Mouse (Mus musculus) heart, adult 2 months (tissue): ENCODE data around the gene Gm20822. TPM values are rescaled to one million over a fixed set of nuclear protein-coding genes. Genes with fewer than 3 reads are reported as not detected.
"Not testable (repeated sequence)": the region's sequence is repeated elsewhere in the genome, so short reads cannot be mapped to it uniquely, and the experiment has no call there.

Experiments used
- DNase-seq, 2 experiments: peaks; one replicate each; pipeline ENCODE4 v3.0.0; 2021
- H3K27ac ChIP-seq: fragments of 200-600 bp; 2 replicates; pipeline ENCODE4 v1.8.1; 2022
- H3K27me3 ChIP-seq: fragments of 200-500 bp; 2 replicates; pipeline ENCODE4 v1.6.1; 2012; ENCODE audit warnings: mild to moderate bottlenecking, low read length, inconsistent platforms, mixed read lengths; ENCODE audit not compliant: control insufficient read depth, insufficient read depth
- H3K36me3 ChIP-seq: fragments of 200-500 bp; 2 replicates; pipeline ENCODE4 v1.6.1; 2012; ENCODE audit warnings: low read length, inconsistent platforms; ENCODE audit not compliant: control insufficient read depth, insufficient read depth
- H3K4me1 ChIP-seq: fragments of 200-500 bp; 2 replicates; pipeline ENCODE4 v1.6.1; 2011; ENCODE audit warnings: low read length; ENCODE audit not compliant: control insufficient read depth, insufficient read depth
- H3K4me3 ChIP-seq: fragments of 200-600 bp; 2 replicates; pipeline ENCODE4 v1.8.1; 2022
- H3K79me2 ChIP-seq: fragments of 200-500 bp; replicated peaks from 2 replicates; pipeline ENCODE4 v1.6.1; 2012; ENCODE audit warnings: mild to moderate bottlenecking, inconsistent platforms, low read length, moderate library complexity, mixed read lengths; ENCODE audit not compliant: control insufficient read depth, insufficient read depth
- H3K9ac ChIP-seq: fragments of 200-500 bp; 2 replicates; pipeline ENCODE4 v1.6.1; 2012; ENCODE audit warnings: low read depth, mild to moderate bottlenecking, control low read depth, inconsistent platforms, low read length, mixed read lengths
- WGBS: fragments of 180-500 bp; shearing (Covaris S2); methylation state at CpG from one replicate; pipeline ENCODE4 v1.1.7; 2018; 5-methylcytosine and 5-hydroxymethylcytosine counted together
- intact Hi-C: fragments of 180-260 bp; cut with DNase I; formaldehyde crosslinking; loops from one replicate; pipeline ENCODE4 v1.15.1; 2025
- long read RNA-seq: library from polyadenylated mRNA; stranded (forward); transcript quantifications from one replicate; pipeline ENCODE4 v2.0.0, GENCODE M21; 2021
- polyA plus RNA-seq: library from polyadenylated mRNA; depleted of rRNA; stranded (reverse); fragments of >200 nt; gene quantifications from 2 replicates; pipeline ENCODE4 v1.2.3, GENCODE M21; 2012; rRNA removed
- total RNA-seq, 2 experiments: library from RNA; stranded (reverse); gene quantifications; 2 replicates each; pipeline ENCODE4 v1.2.3; 2021

The Gm20822 gene
- total RNA-seq (not detected), polyA plus RNA-seq (not detected in 2 replicates)
- long read RNA-seq: 0 reads

DNA sequence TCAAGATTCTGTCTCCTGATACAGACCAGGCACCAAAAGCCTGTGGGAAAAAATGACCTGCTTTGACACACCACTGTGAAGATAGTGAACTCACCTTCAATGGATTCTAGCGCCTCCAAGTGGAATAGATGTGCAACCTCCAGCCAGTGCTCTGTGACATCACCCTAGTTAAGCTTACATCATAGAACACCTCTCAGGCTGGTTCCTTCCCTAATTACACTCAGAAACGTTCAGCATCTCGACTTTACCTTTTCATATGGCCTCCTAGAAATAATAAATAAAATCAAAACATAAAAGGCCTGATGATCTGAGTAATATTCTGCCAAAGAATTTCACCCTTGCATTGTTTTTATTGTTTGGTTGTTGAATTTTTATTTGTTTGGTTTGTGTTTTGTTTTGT lies at the start of gene Gm20822:
TSS of gene Gm20822 (minus strand) at position 101 of the 400 bp plus-strand sequence.
- intact Hi-C loops, H3K79me2 ChIP-seq, H3K27me3 ChIP-seq, H3K9ac ChIP-seq, DNase-seq, H3K36me3 ChIP-seq, H3K27ac ChIP-seq, H3K4me1 ChIP-seq, H3K4me3 ChIP-seq: not testable (repeated sequence)
- WGBS: no CpG with 5 or more reads among the region's 3 CpGs
